Mouse (Mus musculus): Measurements from ENCODE around the gene Trafd1. TPM values are rescaled to one million over a fixed set of nuclear protein-coding genes. Genes with fewer than 3 reads are reported as not detected.

The Trafd1 gene
- polyA plus RNA-seq, 1 experiment from 2014 or later = 146 TPM

DNA sequence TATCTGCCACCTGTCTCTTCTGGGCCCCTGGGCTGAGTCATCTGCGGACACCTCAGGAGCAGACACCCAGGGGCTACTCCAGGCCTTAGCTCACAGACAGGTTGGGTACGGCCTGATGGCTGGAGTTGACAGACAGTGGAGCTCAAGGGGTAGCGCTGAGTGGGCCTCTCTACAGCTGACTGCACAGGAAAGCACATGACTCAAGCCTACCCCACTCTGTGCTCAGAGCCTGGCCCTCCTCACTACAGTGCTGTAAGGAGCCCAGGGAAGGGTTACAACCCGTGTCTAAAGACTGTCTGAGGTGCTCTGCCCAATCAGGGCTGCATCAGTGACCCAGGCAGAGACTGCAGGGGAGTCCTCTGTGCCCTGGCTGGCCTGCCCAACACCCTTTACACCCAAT lies 18.2 kb downstream of the Trafd1 start:
- H3K4me1 ChIP-seq (replicated peaks; ENCODE audit: control insufficient read depth, insufficient read depth, low read length) = no peaks in the 10 kb centered on the region
- H3K4me3 ChIP-seq (replicated peaks; ENCODE audit: low read length) = no peak overlapping the region
- no peak overlapping the region for H3K4me2 ChIP-seq (ENCODE audit: low read length)
- H3K27me3 ChIP-seq (replicated peaks; ENCODE audit: control insufficient read depth, insufficient read depth, low read length) = no peaks in the 10 kb centered on the region
- 90% methylated on average over 4 of the region's 4 CpGs for WGBS
- no peak for ATAC-seq
- no peaks in the 10 kb centered on the region for H3K9me3 ChIP-seq (ENCODE audit: control insufficient read depth, low read length)
- peaks cover 36% of the 10 kb centered on the region for H3K36me3 ChIP-seq (ENCODE audit: control insufficient read depth, insufficient read depth)
- no peak overlapping the region for H3K9ac ChIP-seq (replicated peaks; ENCODE audit: low read depth, low read length)
- H3K27ac ChIP-seq (ENCODE audit: low read length) = no peak overlapping the region

GRCm38 (mm10) chr5:121366449-121367225 lies 18.8 kb downstream of the Trafd1 start:
- no peak overlapping the region for H3K4me3 ChIP-seq (replicated peaks; ENCODE audit: low read length)
- H3K4me1 ChIP-seq (replicated peaks; ENCODE audit: control insufficient read depth, insufficient read depth, low read length) = no peaks in the 10 kb centered on the region
- no peak overlapping the region for H3K9ac ChIP-seq (replicated peaks; ENCODE audit: low read depth, low read length)
- no peak for ATAC-seq
- peaks cover 41% of the 10 kb centered on the region for H3K36me3 ChIP-seq (ENCODE audit: control insufficient read depth, insufficient read depth)
- H3K9me3 ChIP-seq (ENCODE audit: control insufficient read depth, low read length) = no peaks in the 10 kb centered on the region
- no peak overlapping the region for H3K4me2 ChIP-seq (ENCODE audit: low read length)
- H3K27me3 ChIP-seq (replicated peaks; ENCODE audit: control insufficient read depth, insufficient read depth, low read length) = no peaks in the 10 kb centered on the region
- 70% methylated on average over 16 of the region's 16 CpGs for WGBS
- H3K27ac ChIP-seq (ENCODE audit: low read length) = no peak overlapping the region

- Histone ChIP-seq H3K27ac (ENCODE audit: low read length) (no peak overlapping the region), H3K36me3 (ENCODE audit: control insufficient read depth, insufficient read depth) (peaks cover 59% of the 10 kb centered on the region), H3K4me3 (replicated peaks; ENCODE audit: low read length) (no peak overlapping the region), H3K9me3 (ENCODE audit: control insufficient read depth, low read length) (no peaks in the 10 kb centered on the region), H3K9ac (replicated peaks; ENCODE audit: low read depth, low read length) (no peak overlapping the region), H3K27me3 (replicated peaks; ENCODE audit: control insufficient read depth, insufficient read depth, low read length) (no peaks in the 10 kb centered on the region), H3K4me2 (ENCODE audit: low read length) (no peak overlapping the region), H3K4me1 (replicated peaks; ENCODE audit: control insufficient read depth, insufficient read depth, low read length) (no peaks in the 10 kb centered on the region)
- ATAC-seq = no peak
- 89% methylated on average over 7 of the region's 7 CpGs for WGBS
Observed at GRCm38 (mm10) chr5:121363441-121363840, 22.0 kb downstream of the Trafd1 start.

- Histone ChIP-seq H3K27me3 (replicated peaks; ENCODE audit: control insufficient read depth, insufficient read depth, low read length) (no peaks in the 10 kb centered on the region), H3K4me2 (ENCODE audit: low read length) (no peak overlapping the region), H3K4me1 (replicated peaks; ENCODE audit: control insufficient read depth, insufficient read depth, low read length) (no peaks in the 10 kb centered on the region), H3K36me3 (ENCODE audit: control insufficient read depth, insufficient read depth) (peaks cover 57% of the 10 kb centered on the region), H3K27ac (ENCODE audit: low read length) (no peak overlapping the region), H3K9ac (replicated peaks; ENCODE audit: low read depth, low read length) (no peak overlapping the region), H3K9me3 (ENCODE audit: control insufficient read depth, low read length) (no peaks in the 10 kb centered on the region), H3K4me3 (replicated peaks; ENCODE audit: low read length) (no peak overlapping the region)
- no peak for ATAC-seq
- WGBS = 91% methylated on average over 5 of the region's 5 CpGs
Observed at GRCm38 (mm10) chr5:121361696-121362095, 23.7 kb downstream of the Trafd1 start.

GRCm38 (mm10) chr5:121359229-121359628 lies 26.2 kb downstream of the Trafd1 start:
- H3K27ac ChIP-seq (ENCODE audit: low read length) = no peak overlapping the region
- H3K4me2 ChIP-seq (ENCODE audit: low read length) = no peak overlapping the region
- H3K4me1 ChIP-seq (replicated peaks; ENCODE audit: control insufficient read depth, insufficient read depth, low read length) = no peaks in the 10 kb centered on the region
- peaks cover 57% of the 10 kb centered on the region for H3K36me3 ChIP-seq (ENCODE audit: control insufficient read depth, insufficient read depth)
- H3K27me3 ChIP-seq (replicated peaks; ENCODE audit: control insufficient read depth, insufficient read depth, low read length) = no peaks in the 10 kb centered on the region
- H3K4me3 ChIP-seq (replicated peaks; ENCODE audit: low read length) = no peak overlapping the region
- ATAC-seq = no peak
- no peaks in the 10 kb centered on the region for H3K9me3 ChIP-seq (ENCODE audit: control insufficient read depth, low read length)
- WGBS = 80% methylated on average over 9 of the region's 9 CpGs
- H3K9ac ChIP-seq (replicated peaks; ENCODE audit: low read depth, low read length) = no peak overlapping the region

GRCm38 (mm10) chr5:121343997-121344396 lies 41.4 kb downstream of the Trafd1 start:
- Histone ChIP-seq H3K4me3 (replicated peaks; ENCODE audit: low read length) (no peak overlapping the region), H3K4me2 (ENCODE audit: low read length) (no peak overlapping the region), H3K9ac (replicated peaks; ENCODE audit: low read depth, low read length) (no peak overlapping the region), H3K9me3 (ENCODE audit: control insufficient read depth, low read length) (no peaks in the 10 kb centered on the region), H3K4me1 (replicated peaks; ENCODE audit: control insufficient read depth, insufficient read depth, low read length) (no peaks in the 10 kb centered on the region), H3K27me3 (replicated peaks; ENCODE audit: control insufficient read depth, insufficient read depth, low read length) (no peaks in the 10 kb centered on the region), H3K27ac (ENCODE audit: low read length) (no peak overlapping the region), H3K36me3 (ENCODE audit: control insufficient read depth, insufficient read depth) (peaks cover 53% of the 10 kb centered on the region)
- WGBS = 98% methylated on average over 8 of the region's 8 CpGs
- ATAC-seq = no peak

DNA sequence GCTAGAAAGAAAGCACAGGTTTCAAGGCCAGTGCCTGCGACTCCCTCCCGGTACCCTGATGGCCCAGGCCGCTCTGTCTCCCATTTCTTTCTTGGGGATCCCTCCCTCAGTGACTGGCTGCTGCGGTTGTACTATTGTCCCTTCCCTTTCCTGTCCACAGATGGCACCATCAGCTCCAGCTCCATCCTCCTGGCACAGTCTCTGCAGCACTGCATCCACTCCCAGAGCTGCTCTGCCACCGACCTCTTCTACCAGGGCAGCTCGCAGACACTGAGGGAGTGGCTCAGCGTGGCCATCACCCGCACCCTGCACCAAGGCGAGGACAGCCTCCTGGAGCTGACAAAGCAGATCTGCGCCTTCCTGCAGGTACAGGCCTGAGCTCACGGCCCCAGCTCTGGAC lies 42.9 kb downstream of the Trafd1 start:
- Histone ChIP-seq H3K4me1 (replicated peaks; ENCODE audit: control insufficient read depth, insufficient read depth, low read length) (no peaks in the 10 kb centered on the region), H3K27me3 (replicated peaks; ENCODE audit: control insufficient read depth, insufficient read depth, low read length) (no peaks in the 10 kb centered on the region)

GRCm38 (mm10) chr5:121340965-121341473 lies 44.4 kb downstream of the Trafd1 start:
- no peak overlapping the region for H3K4me3 ChIP-seq (replicated peaks; ENCODE audit: low read length)
- no peaks in the 10 kb centered on the region for H3K27me3 ChIP-seq (replicated peaks; ENCODE audit: control insufficient read depth, insufficient read depth, low read length)
- H3K36me3 ChIP-seq (ENCODE audit: control insufficient read depth, insufficient read depth) = peaks cover 60% of the 10 kb centered on the region
- no peak overlapping the region for H3K27ac ChIP-seq (ENCODE audit: low read length)
- H3K4me2 ChIP-seq (ENCODE audit: low read length) = no peak overlapping the region
- no peak overlapping the region for H3K9ac ChIP-seq (replicated peaks; ENCODE audit: low read depth, low read length)
- no peak for ATAC-seq
- no peaks in the 10 kb centered on the region for H3K9me3 ChIP-seq (ENCODE audit: control insufficient read depth, low read length)
- H3K4me1 ChIP-seq (replicated peaks; ENCODE audit: control insufficient read depth, insufficient read depth, low read length) = no peaks in the 10 kb centered on the region
- WGBS = 73% methylated on average over 7 of the region's 7 CpGs

More for the DNA sequence above, 42.9 kb downstream of the Trafd1 start:
- Histone ChIP-seq H3K4me3 (replicated peaks; ENCODE audit: low read length) (no peak overlapping the region), H3K4me2 (ENCODE audit: low read length) (no peak overlapping the region), H3K27ac (ENCODE audit: low read length) (no peak overlapping the region), H3K36me3 (ENCODE audit: control insufficient read depth, insufficient read depth) (peaks cover 53% of the 10 kb centered on the region), H3K9me3 (ENCODE audit: control insufficient read depth, low read length) (no peaks in the 10 kb centered on the region), H3K9ac (replicated peaks; ENCODE audit: low read depth, low read length) (no peak overlapping the region)
- WGBS = 89% methylated on average over 11 of the region's 11 CpGs
- ATAC-seq = no peak

DNA sequence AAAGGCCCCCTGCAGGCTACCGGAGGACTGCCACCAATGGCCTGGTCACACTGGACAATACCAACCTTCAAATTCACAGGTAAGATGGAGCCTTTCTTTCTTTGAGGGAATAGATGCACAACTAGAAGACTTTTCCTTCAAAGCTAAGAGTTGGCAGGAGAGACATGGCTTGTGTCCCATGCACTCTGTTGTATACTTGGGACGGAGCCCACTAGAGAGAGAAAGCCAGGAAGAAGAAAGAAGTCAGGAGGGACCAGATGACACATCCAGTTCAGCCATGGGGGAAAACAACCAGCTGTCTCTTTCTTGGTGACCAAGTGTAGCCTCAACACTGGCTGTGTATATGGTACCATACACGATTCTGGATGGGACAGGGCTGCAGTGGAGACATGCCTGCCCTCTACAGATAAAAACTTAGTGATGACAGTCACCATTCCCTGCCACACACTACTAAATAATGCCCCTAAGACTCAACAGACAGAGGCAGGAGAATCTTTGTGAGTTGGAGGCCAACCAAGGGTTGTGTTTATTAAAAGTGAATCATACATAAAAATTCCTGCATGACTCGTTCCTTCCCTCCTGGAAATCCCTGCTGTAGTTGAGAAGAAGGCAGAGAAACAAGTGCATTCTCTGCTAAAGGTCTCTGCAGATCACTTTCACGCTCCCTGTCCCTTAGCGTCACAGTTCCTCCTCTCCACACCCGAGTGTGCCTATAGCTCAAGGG lies 45.8 kb downstream of the Trafd1 start:
- no peaks in the 10 kb centered on the region for H3K9me3 ChIP-seq (ENCODE audit: control insufficient read depth, low read length)
- H3K4me1 ChIP-seq (replicated peaks; ENCODE audit: control insufficient read depth, insufficient read depth, low read length) = no peaks in the 10 kb centered on the region
- no peak overlapping the region for H3K4me2 ChIP-seq (ENCODE audit: low read length)
- WGBS = 88% methylated on average over 7 of the region's 7 CpGs
- H3K36me3 ChIP-seq (ENCODE audit: control insufficient read depth, insufficient read depth) = peaks cover 57% of the 10 kb centered on the region
- H3K27ac ChIP-seq (ENCODE audit: low read length) = no peak overlapping the region
- H3K27me3 ChIP-seq (replicated peaks; ENCODE audit: control insufficient read depth, insufficient read depth, low read length) = no peaks in the 10 kb centered on the region
- H3K9ac ChIP-seq (replicated peaks; ENCODE audit: low read depth, low read length) = no peak overlapping the region
- no peak overlapping the region for H3K4me3 ChIP-seq (replicated peaks; ENCODE audit: low read length)
- no peak for ATAC-seq

Data from forebrain, embryonic 16.5 days (tissue).